Mouse (Mus musculus) lung, postnatal 0 days (tissue): ENCODE data around the gene Adamts17.

Source experiments
- CTCF ChIP-seq: IDR thresholded peaks from 2 replicates; pipeline ENCODE4 v1.5.1; 2016; ENCODE audit warnings: antibody characterized with exemption, mild to moderate bottlenecking
- EP300 ChIP-seq: IDR thresholded peaks from 2 replicates; pipeline ENCODE4 v1.6.1; 2016; ENCODE audit warnings: antibody characterized with exemption, mild to moderate bottlenecking, control low read depth

GRCm38 (mm10) chr7:67062571-67062970 lies 223.0 kb downstream of the Adamts17 start:
- no peak for TF ChIP-seq CTCF
- no peak for TF ChIP-seq EP300
